Mouse (Mus musculus) liver, postnatal 0 days (tissue): ENCODE results near the gene Zrsr1. TPM values are rescaled to one million over a fixed set of nuclear protein-coding genes. Genes with fewer than 3 reads are reported as not detected.

Experiments used
- ATAC-seq: fragments of 200-750 bp; cut with Nextera tagmentation; 2 replicates; pipeline ENCODE4 v1.8.0; 2017; ENCODE audit warnings: mild to moderate bottlenecking, moderate library complexity
- DNase-seq: peaks from one replicate; pipeline ENCODE4 v3.0.0-alpha.2; 2016
- H3K27ac ChIP-seq: fragments of 300-500 bp; sonication (generic); 2 replicates; pipeline ENCODE4 v1.5.1; 2014; ENCODE audit warnings: antibody characterized with exemption, moderate library complexity, mild to moderate bottlenecking, low read depth
- H3K27me3 ChIP-seq: fragments of 300-500 bp; sonication (generic); 2 replicates; pipeline ENCODE4 v1.6.1; 2014; ENCODE audit warnings: low read length, control low read depth, mixed read lengths; ENCODE audit not compliant: insufficient read depth
- H3K36me3 ChIP-seq: fragments of 300-500 bp; sonication (generic); replicated peaks from 2 replicates; pipeline ENCODE4 v1.6.1; 2014; ENCODE audit warnings: mild to moderate bottlenecking, control low read depth, low read length, moderate library complexity, mixed read lengths; ENCODE audit not compliant: insufficient read depth
- H3K4me1 ChIP-seq: fragments of 300-500 bp; sonication (generic); 2 replicates; pipeline ENCODE4 v1.6.1; 2014; ENCODE audit warnings: antibody characterized with exemption, mild to moderate bottlenecking, control low read depth; ENCODE audit not compliant: insufficient read depth
- H3K4me2 ChIP-seq: fragments of 300-500 bp; sonication (generic); 2 replicates; pipeline ENCODE4 v1.6.1; 2014; ENCODE audit warnings: low read depth, mild to moderate bottlenecking, low read length, moderate library complexity, mixed read lengths
- H3K4me3 ChIP-seq: fragments of 300-500 bp; sonication (generic); 2 replicates; pipeline ENCODE4 v1.5.1; 2014; ENCODE audit warnings: low read depth, low read length
- H3K9ac ChIP-seq: fragments of 300-500 bp; sonication (generic); replicated peaks from 2 replicates; pipeline ENCODE4 v1.6.1; 2014; ENCODE audit warnings: mild to moderate bottlenecking, moderate library complexity
- H3K9me3 ChIP-seq: fragments of 300-500 bp; sonication (generic); 2 replicates; pipeline ENCODE4 v1.6.1; 2016; ENCODE audit warnings: mild to moderate bottlenecking, control low read depth, low read length, mixed read lengths
- CTCF ChIP-seq: sonication (generic); IDR thresholded peaks from 2 replicates; pipeline ENCODE4 v1.5.1; 2016; ENCODE audit warnings: antibody characterized with exemption, low read depth
- EP300 ChIP-seq: IDR thresholded peaks from 2 replicates; pipeline ENCODE4 v1.6.1; 2016; ENCODE audit warnings: antibody characterized with exemption, low read depth, mild to moderate bottlenecking
- WGBS: fragments of 180-500 bp; shearing (Covaris S2); extraction: QIAGEN DNeasy Blood & Tissue Kit; methylation state at CpG from one replicate; pipeline ENCODE4 v1.1.7; 2014; ENCODE audit not compliant: insufficient replicate concordance; 5-methylcytosine and 5-hydroxymethylcytosine counted together
- polyA plus RNA-seq: library from polyadenylated mRNA; unstranded; fragments of >200 nt; fragmentation: Nextera tagmentation; extraction: Ambion mirVana; gene quantifications from 2 replicates; pipeline ENCODE4 v1.2.1, GENCODE M21; 2015

Gene Zrsr1
- polyA plus RNA-seq, 1 experiment from 2014 or later: 1.5 TPM

DNA sequence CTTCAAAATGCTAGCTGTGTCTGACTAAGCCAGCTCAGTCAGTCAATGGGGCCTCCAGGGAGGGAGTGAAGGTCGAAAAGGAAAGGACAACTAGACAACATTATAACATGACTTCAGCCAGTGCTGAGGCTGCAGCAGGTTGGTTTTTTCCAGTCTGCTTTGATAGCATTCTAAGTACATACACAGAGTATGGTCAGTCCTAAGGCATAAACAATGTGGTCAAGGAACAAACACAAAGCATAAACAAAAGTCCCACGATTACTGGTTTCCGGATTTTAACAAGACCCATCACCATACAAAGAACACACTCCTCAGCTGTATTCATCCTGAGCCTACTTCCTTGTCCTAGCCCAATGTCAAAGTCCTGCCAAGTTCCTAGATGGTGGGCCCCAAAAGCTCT lies 13.7 kb downstream of the Zrsr1 start:
- ATAC-seq (no peak), DNase-seq (no peak)
- no peaks in the 10 kb centered on the region for H3K36me3 ChIP-seq
- no peaks in the 10 kb centered on the region for H3K27me3 ChIP-seq
- no peak for TF ChIP-seq CTCF
- no peak for TF ChIP-seq EP300
- H3K4me2 ChIP-seq: no peak overlapping the region
- peaks cover 12% of the 10 kb centered on the region for H3K4me1 ChIP-seq
- no peak overlapping the region for H3K4me3 ChIP-seq
- no peaks in the 10 kb centered on the region for H3K9me3 ChIP-seq
- H3K9ac ChIP-seq: no peak overlapping the region
- no peak overlapping the region for H3K27ac ChIP-seq
- 68% methylated on average over 3 of the region's 3 CpGs for WGBS

DNA sequence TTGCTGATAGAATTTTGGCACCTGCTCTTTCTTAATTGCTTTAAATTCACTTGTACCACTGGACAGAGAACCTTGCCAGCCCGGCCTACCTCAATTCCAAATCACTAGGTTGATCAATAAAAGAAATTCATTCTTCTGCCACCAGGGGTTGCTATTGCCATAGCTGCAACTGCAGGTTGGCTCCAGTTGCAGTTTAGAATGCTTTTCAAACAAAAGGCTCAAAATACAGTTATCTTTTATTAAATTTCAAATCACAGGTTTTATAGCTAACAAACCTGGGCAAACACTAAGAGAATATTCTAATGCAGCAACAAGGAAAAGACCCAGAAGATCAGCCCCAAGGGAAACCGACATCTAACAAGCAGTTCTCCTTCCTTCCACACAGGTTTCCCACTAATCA lies 15.6 kb downstream of the Zrsr1 start:
- Histone ChIP-seq H3K4me1 (peaks cover 13% of the 10 kb centered on the region), H3K4me3 (no peak overlapping the region), H3K4me2 (no peak overlapping the region), H3K36me3 (no peaks in the 10 kb centered on the region), H3K27ac (no peak overlapping the region), H3K9ac (no peak overlapping the region), H3K27me3 (no peaks in the 10 kb centered on the region), H3K9me3 (no peaks in the 10 kb centered on the region)
- TF ChIP-seq EP300 (no peak), CTCF (peak; percentile 92)
- DNase-seq: peak; percentile 47
- ATAC-seq: no peak
- 38% methylated on average over 2 of the region's 2 CpGs for WGBS

GRCm38 (mm10) chr11:22989786-22990185 lies 18.0 kb downstream of the Zrsr1 start:
- no peak for TF ChIP-seq EP300
- TF ChIP-seq CTCF: no peak
- no peaks in the 10 kb centered on the region for H3K9me3 ChIP-seq
- H3K4me2 ChIP-seq: peak overlapping the region; percentile 85
- no peaks in the 10 kb centered on the region for H3K27me3 ChIP-seq
- DNase-seq (no peak), ATAC-seq (no peak)
- peak overlapping the region; percentile 72 for H3K9ac ChIP-seq
- H3K4me1 ChIP-seq: peaks cover 13% of the 10 kb centered on the region
- H3K4me3 ChIP-seq: peak overlapping the region; percentile 66
- H3K27ac ChIP-seq: peak overlapping the region; percentile 85
- 58% methylated on average over 1 of the region's 1 CpGs for WGBS
- H3K36me3 ChIP-seq: peaks cover 11% of the 10 kb centered on the region

GRCm38 (mm10) chr11:22990393-22991126 lies 18.8 kb downstream of the Zrsr1 start, which contains the start of gene Cct4:
Cct4 (plus strand) TSS chr11:22990519.
- H3K4me3 ChIP-seq: peak within 1 kb of the TSS; percentile 66
- H3K9me3 ChIP-seq: no peaks in the 10 kb centered on the region
- no peak for TF ChIP-seq EP300
- TF ChIP-seq CTCF: no peak
- ATAC-seq (peak; percentile 99), DNase-seq (peak; percentile 95)
- H3K27ac ChIP-seq: peak within 1 kb of the TSS; percentile 85
- H3K4me1 ChIP-seq: peaks cover 13% of the 10 kb centered on the region
- H3K36me3 ChIP-seq: peaks cover 18% of the 10 kb centered on the region
- WGBS: under 1% methylated on average over 64 of the region's 66 CpGs
- H3K9ac ChIP-seq: peak within 1 kb of the TSS; percentile 72
- H3K27me3 ChIP-seq: no peaks in the 10 kb centered on the region
- peak within 1 kb of the TSS; percentile 85 for H3K4me2 ChIP-seq

- Histone ChIP-seq H3K4me3 (peak overlapping the region; percentile 66), H3K9ac (peak overlapping the region; percentile 72), H3K4me1 (peaks cover 13% of the 10 kb centered on the region), H3K27me3 (no peaks in the 10 kb centered on the region), H3K4me2 (peak overlapping the region; percentile 85), H3K9me3 (no peaks in the 10 kb centered on the region), H3K36me3 (peaks cover 24% of the 10 kb centered on the region), H3K27ac (peak overlapping the region; percentile 41; the same call in 1 of the 2 replicates)
- TF ChIP-seq CTCF: no peak
- TF ChIP-seq EP300: no peak
- no peak for ATAC-seq
- no peak for DNase-seq
- 10% methylated on average over 14 of the region's 14 CpGs for WGBS
Measured at GRCm38 (mm10) chr11:22991218-22991835, 19.5 kb downstream of the Zrsr1 start.

- H3K4me3 ChIP-seq: no peak overlapping the region
- H3K27me3 ChIP-seq: no peaks in the 10 kb centered on the region
- H3K4me2 ChIP-seq: no peak overlapping the region
- 85% methylated on average over 2 of the region's 2 CpGs for WGBS
- no peak for ATAC-seq
- H3K36me3 ChIP-seq: peaks cover 47% of the 10 kb centered on the region
- peaks cover 13% of the 10 kb centered on the region for H3K4me1 ChIP-seq
- no peak for DNase-seq
- TF ChIP-seq EP300 (no peak), CTCF (no peak)
- H3K9ac ChIP-seq: no peak overlapping the region
- no peaks in the 10 kb centered on the region for H3K9me3 ChIP-seq
- H3K27ac ChIP-seq: no peak overlapping the region
Measured at GRCm38 (mm10) chr11:22994271-22994670, 22.5 kb downstream of the Zrsr1 start.
